Mouse (Mus musculus) limb, embryonic 13.5 days (tissue): ENCODE measurements around the gene Pdcd6ip. TPM values are rescaled to one million over a fixed set of nuclear protein-coding genes. Genes with fewer than 3 reads are reported as not detected.

Experiments
- ATAC-seq: fragments of 200-750 bp; cut with Nextera tagmentation; 2 replicates; pipeline ENCODE4 v1.8.0; 2017; ENCODE audit warnings: low read depth, moderate number of reproducible peaks, moderate TSS enrichment; ENCODE audit not compliant: low FRiP score
- H3K27ac ChIP-seq: fragments of 300-500 bp; sonication (generic); 2 replicates; pipeline ENCODE4 v1.5.1; 2015; ENCODE audit warnings: inconsistent platforms, mild to moderate bottlenecking, moderate library complexity
- H3K27me3 ChIP-seq: fragments of 300-500 bp; sonication (generic); 2 replicates; pipeline ENCODE4 v1.6.1; 2015; ENCODE audit warnings: mild to moderate bottlenecking, inconsistent platforms
- H3K36me3 ChIP-seq: fragments of 300-500 bp; sonication (generic); 2 replicates; pipeline ENCODE4 v1.6.1; 2015; ENCODE audit warnings: inconsistent platforms, mild to moderate bottlenecking, moderate library complexity
- H3K4me1 ChIP-seq: fragments of 300-500 bp; sonication (generic); 2 replicates; pipeline ENCODE4 v1.6.1; 2015; ENCODE audit warnings: inconsistent platforms
- H3K4me2 ChIP-seq: fragments of 300-500 bp; sonication (generic); replicated peaks from 2 replicates; pipeline ENCODE4 v1.6.1; 2015; ENCODE audit warnings: inconsistent platforms, mild to moderate bottlenecking, moderate library complexity
- H3K4me3 ChIP-seq: fragments of 300-500 bp; sonication (generic); 2 replicates; pipeline ENCODE4 v1.5.1; 2015; ENCODE audit warnings: moderate library complexity, mild to moderate bottlenecking, inconsistent platforms
- H3K9ac ChIP-seq: fragments of 300-500 bp; sonication (generic); 2 replicates; pipeline ENCODE4 v1.6.1; 2015; ENCODE audit warnings: mild to moderate bottlenecking, inconsistent platforms
- H3K9me3 ChIP-seq: fragments of 300-500 bp; sonication (generic); 2 replicates; pipeline ENCODE4 v1.6.1; 2016; ENCODE audit warnings: inconsistent platforms
- WGBS: fragments of 180-500 bp; shearing (Covaris S2); methylation state at CpG from one replicate; pipeline ENCODE4 v1.1.7; 2015; 5-methylcytosine and 5-hydroxymethylcytosine counted together
- polyA plus RNA-seq: library from polyadenylated mRNA; unstranded; fragments of >200 nt; fragmentation: Nextera tagmentation; extraction: Ambion mirVana; gene quantifications from 2 replicates; pipeline ENCODE4 v1.2.1, GENCODE M21; 2015

Gene Pdcd6ip
- 52.4 and 58.8 TPM in 2 replicates for polyA plus RNA-seq

DNA sequence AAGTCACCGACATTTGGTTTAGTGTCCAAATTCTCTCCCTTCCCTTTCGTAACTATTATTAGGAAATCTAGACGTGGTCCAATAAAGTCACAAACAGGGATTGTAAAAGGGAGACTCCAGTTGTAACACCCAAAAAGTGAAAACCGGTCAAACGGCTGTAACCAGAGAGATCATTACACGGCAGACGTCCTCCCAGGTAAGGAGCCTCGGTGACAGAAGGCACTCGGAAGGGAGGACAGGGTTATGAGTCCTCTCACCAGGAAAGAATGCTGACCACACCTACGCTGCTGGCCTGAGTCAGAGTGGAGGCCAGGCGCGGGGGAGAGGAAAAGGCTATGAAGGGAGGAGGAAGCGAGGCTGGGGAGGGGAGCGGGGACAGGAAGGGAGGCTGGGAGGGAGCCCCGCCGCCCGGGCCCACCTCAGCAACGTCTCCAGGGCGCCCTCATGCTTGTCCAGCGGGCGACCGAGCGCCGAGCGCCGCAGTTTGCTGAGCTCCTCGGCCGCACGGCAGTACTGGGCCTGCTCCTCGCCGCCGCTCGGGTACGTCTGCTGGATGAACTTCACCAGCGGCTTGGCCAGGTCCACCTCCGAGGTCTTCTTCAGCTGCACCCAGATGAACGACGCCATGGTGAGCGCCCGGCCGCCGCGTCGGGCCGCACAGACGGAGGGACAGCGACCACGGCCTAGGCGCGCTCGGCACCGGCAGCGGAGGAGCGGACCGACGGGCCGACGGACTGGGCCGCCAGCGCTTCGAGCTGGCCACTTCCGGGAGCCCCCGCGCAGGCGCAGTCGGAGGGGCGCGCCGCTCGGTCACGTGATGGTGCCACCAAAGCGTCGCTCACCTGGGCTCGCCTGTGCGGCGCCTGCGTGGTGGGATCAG lies at the start of gene Pdcd6ip:
Gene Pdcd6ip (minus strand): TSS at position 779 of the 880 bp plus-strand sequence.
- Histone ChIP-seq H3K9ac (peak within 1 kb of the TSS; percentile 98), H3K4me2 (peak within 1 kb of the TSS; percentile 81), H3K27me3 (no peaks in the 10 kb centered on the region), H3K4me3 (peak within 1 kb of the TSS; percentile 96), H3K4me1 (peaks cover 26% of the 10 kb centered on the region), H3K36me3 (no peaks in the 10 kb centered on the region), H3K9me3 (no peaks in the 10 kb centered on the region), H3K27ac (peak within 1 kb of the TSS; percentile 88)
- under 1% methylated on average over 72 of the region's 77 CpGs for WGBS
- ATAC-seq, result peak; percentile 92

DNA sequence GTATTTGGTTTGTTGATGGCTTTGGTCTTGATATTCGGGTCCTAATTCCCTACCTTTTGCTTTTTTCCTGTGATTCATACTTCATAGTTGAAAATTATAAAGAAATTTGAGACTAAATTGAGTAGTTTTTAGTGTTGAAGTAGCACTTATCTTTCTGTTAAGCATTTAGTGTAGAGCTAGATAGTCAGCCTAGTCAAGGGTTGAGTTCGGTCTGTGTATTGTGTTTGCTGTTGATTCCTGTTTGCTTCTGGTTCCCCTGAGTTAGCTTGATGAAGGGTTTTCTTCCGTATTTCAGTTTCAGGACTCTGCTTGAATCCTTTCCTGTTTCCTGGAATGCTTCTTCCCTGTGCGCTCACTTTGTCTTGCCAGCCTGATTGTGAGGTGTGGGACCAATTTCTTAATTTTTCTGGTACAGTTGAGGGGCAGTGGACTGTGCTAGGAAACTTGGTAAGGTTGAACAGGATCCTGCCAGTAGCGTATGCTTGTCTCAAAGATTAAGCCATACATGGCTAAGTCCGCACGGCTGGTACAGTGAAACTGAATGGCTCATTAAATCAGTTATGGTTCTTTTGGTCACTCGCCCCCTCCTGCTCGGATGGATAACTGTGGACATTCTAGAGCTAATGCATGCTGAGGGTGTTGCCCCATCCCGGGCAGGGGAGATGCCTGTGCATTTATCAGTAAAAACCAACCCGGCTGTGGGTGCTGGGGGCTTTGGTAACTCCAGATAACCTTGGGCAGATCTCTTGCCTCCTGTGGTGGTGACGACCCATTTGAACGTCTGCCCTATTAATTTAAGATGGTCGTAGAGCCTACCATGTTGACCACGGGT lies 48.0 kb upstream of the Pdcd6ip start:
- Histone ChIP-seq H3K9ac (no peak overlapping the region), H3K4me3 (no peak overlapping the region), H3K4me1 (no peaks in the 10 kb centered on the region), H3K27ac (no peak overlapping the region), H3K36me3 (peaks cover 16% of the 10 kb centered on the region), H3K27me3 (no peaks in the 10 kb centered on the region), H3K4me2 (no peak overlapping the region), H3K9me3 (0 out of 2 replicates have a peak, but pooled peaks cover 8% of the 10 kb centered on the region)
- no peak for ATAC-seq
- 84% methylated on average over 15 of the region's 15 CpGs for WGBS

DNA sequence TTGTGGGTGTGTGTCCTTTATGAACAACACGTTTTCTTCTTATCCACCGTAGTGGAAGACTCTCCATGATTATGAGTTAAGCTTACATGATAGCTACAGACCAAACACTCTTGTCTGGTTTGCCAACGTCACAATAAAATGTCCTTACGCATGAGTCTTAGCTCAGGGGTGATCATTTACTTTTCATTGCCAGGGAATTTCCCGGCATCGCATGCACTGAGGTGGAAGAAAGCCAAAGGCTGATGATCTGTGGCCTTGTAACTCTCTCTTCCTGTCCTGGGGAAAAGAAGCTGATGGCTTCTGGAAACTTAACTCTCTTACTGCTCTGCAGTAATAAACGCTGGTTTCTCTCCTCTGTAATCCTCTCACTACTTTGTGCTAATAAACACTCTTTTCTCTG lies 41.3 kb upstream of the Pdcd6ip start:
- Histone ChIP-seq H3K4me2 (no peak overlapping the region), H3K4me1 (no peaks in the 10 kb centered on the region), H3K27me3 (no peaks in the 10 kb centered on the region), H3K4me3 (no peak overlapping the region), H3K9me3 (no peaks in the 10 kb centered on the region), H3K27ac (no peak overlapping the region), H3K36me3 (peaks cover 6% of the 10 kb centered on the region; the same call in 1 of the 2 replicates), H3K9ac (no peak overlapping the region)
- ATAC-seq, result no peak
- 72% methylated on average over 7 of the region's 7 CpGs for WGBS

DNA sequence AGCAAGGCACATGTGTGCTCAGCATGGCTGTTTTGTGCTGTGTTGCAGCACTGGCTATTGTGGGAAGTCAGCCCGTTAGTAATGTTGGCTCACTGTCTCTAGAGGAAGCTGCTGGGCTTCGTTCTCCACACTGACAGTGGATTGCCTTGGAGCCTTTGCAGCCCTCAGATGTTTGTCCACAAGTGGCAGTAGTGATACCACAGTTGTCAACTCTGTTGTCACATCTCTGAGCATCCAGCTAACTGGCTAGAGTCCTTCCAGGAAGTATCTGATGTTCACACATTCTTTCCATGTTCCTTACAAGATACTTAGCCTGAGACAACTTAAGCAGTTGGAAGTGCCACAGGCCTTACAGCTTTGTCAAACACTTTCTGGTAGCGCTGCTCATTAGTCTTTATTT lies 35.2 kb upstream of the Pdcd6ip start:
- WGBS, result 65% methylated on average over 3 of the region's 3 CpGs
- ATAC-seq, result no peak
- Histone ChIP-seq H3K4me2 (peak overlapping the region; percentile 97), H3K36me3 (no peaks in the 10 kb centered on the region), H3K9me3 (no peaks in the 10 kb centered on the region), H3K4me3 (0 out of 2 replicates have a peak overlapping the region, but pooled peaks have one; percentile 92), H3K9ac (no peak overlapping the region), H3K27me3 (no peaks in the 10 kb centered on the region), H3K27ac (no peak overlapping the region), H3K4me1 (peaks cover 18% of the 10 kb centered on the region)

DNA sequence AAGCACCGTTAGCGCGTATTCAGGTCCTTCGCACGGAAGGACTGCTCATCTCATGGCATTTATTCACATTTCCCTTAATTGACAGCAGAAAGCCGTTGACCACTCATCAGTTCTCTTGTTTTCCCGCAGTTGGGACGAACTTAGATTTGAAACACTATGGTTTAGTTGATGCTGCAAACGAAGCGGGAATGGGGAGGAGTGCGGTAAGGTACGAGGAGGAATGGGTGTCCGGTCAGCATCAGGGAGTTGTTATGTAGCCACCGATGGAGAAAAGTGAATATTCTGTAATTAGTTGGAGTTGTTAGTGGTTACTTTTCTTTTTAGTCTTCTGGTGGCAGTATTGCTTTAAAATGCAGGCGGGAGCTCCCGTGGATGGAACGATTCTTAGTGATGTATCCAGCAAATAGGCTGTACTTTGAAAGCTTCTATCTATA lies 34.3 kb upstream of the Pdcd6ip start:
- H3K27me3 ChIP-seq, result no peaks in the 10 kb centered on the region
- peak overlapping the region; percentile 92 for H3K4me3 ChIP-seq
- WGBS, result 3% methylated on average over 17 of the region's 17 CpGs
- no peak overlapping the region for H3K27ac ChIP-seq
- H3K9me3 ChIP-seq, result no peaks in the 10 kb centered on the region
- no peaks in the 10 kb centered on the region for H3K36me3 ChIP-seq
- peaks cover 18% of the 10 kb centered on the region for H3K4me1 ChIP-seq
- ATAC-seq, result no peak
- H3K9ac ChIP-seq, result peak overlapping the region; percentile 91
- peak overlapping the region; percentile 97 for H3K4me2 ChIP-seq

DNA sequence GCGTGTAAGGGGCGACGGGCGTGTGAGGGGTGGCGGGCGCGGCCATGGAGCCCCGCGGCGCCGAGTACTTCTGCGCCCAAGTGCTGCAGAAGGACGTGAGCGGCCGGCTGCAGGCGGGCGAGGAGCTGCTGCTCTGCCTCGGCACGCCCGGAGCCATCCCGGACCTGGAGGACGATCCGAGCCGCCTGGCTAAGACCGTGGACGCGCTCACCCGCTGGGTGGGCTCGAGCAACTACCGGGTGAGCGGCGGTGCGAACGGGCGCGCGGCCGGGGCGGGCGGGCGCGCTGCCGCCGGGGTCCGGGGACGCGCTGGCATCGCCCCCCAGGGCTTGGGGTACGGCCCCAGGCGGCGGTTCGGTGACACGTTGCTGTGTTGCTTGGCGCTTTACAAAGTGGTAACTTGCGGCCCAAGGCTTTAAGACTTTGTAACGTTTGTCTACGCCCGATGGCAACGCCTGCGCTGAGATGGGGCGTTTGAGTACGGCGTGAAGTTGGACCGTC lies 33.6 kb upstream of the Pdcd6ip start:
- Histone ChIP-seq H3K27ac (peak overlapping the region; percentile 70), H3K27me3 (no peaks in the 10 kb centered on the region), H3K36me3 (no peaks in the 10 kb centered on the region), H3K9me3 (no peaks in the 10 kb centered on the region), H3K4me2 (peak overlapping the region; percentile 97), H3K9ac (peak overlapping the region; percentile 91), H3K4me1 (peaks cover 18% of the 10 kb centered on the region), H3K4me3 (peak overlapping the region; percentile 92)
- peak; percentile 76 for ATAC-seq
- 1% methylated on average over 64 of the region's 64 CpGs for WGBS

DNA sequence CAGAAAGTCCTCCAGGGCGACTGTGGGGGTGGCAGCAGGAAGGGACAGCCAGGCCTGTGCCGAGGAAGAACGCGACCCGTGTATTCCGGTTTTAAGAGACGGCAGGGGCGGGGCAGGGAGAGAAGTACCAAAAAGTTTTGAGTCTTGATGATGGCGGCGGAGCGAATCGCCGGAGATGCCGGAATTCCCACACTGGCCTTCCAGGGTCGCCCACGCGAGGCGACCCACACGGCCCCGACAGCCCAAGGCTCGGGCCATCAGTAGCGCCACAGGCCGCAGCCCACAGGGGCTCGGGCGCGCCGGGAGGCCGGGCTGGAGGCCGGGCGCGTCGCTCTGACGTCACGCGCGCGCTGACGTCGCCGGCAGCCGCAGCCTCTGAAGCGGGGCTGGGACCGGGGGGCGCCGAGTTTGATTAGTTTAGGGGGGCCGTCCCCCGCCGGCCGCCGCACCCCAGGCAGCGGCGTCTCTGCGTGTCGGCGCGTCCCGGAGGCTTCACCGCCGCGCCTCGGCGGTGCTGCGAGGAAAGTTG lies 33.1 kb upstream of the Pdcd6ip start, which contains the start of gene Clasp2:
Gene Clasp2 (plus strand): TSS at position 366 of the 529 bp plus-strand sequence.
- under 1% methylated on average over 60 of the region's 63 CpGs for WGBS

DNA sequence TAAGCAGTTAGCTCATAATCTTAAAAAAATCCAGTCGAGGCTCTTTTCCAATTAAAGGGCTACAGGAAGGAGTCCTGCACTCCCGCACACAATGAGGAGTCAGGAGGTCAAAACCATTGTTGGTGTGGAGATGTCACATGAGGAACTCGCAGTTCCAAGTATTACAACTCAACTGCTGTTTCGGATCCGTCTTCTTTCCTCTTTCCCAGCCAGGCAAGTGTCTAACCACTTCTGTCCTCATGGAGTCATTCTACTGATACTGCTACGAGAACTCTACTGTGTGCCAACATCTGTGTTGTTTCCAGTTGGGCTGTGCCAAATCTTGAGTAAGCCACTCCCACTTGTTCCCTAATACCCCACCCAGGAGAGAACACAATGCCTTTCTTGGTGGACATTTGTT lies 30.9 kb upstream of the Pdcd6ip start:
- H3K4me2 ChIP-seq, result no peak overlapping the region
- 80% methylated on average over 6 of the region's 6 CpGs for WGBS
- no peak for ATAC-seq
- no peaks in the 10 kb centered on the region for H3K9me3 ChIP-seq
- H3K9ac ChIP-seq, result no peak overlapping the region
- H3K4me1 ChIP-seq, result peaks cover 18% of the 10 kb centered on the region
- no peaks in the 10 kb centered on the region for H3K27me3 ChIP-seq
- no peak overlapping the region for H3K4me3 ChIP-seq
- no peak overlapping the region for H3K27ac ChIP-seq
- no peaks in the 10 kb centered on the region for H3K36me3 ChIP-seq

More for the DNA sequence above, 33.1 kb upstream of the Pdcd6ip start, which contains the start of gene Clasp2:
- Histone ChIP-seq H3K4me1 (peaks cover 18% of the 10 kb centered on the region), H3K36me3 (no peaks in the 10 kb centered on the region), H3K4me3 (peak within 1 kb of the TSS; percentile 92), H3K9me3 (no peaks in the 10 kb centered on the region), H3K9ac (peak within 1 kb of the TSS; percentile 91), H3K27me3 (no peaks in the 10 kb centered on the region), H3K27ac (peak within 1 kb of the TSS; percentile 70), H3K4me2 (peak within 1 kb of the TSS; percentile 97)
- peak; percentile 97 for ATAC-seq

DNA sequence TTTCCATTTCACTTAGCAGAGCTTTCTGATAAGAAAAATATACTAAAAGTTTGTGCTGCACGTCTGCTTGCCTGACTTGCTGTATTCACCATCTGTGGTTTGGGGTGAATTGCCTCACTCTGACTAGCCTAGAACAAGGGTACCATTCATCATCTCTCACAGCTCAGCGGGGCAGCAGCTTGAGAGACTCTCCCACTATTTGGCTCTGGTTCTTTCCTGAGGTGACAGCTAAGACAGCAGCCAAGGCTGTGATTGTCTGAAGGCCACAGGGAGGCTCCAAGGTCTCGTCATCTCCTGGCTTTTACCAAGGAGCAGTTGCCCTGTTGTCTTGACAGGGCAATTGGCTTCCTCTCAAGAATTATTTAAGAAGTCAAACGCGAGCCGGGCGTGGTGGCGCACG lies 30.0 kb upstream of the Pdcd6ip start:
- Histone ChIP-seq H3K4me1 (peaks cover 13% of the 10 kb centered on the region), H3K27me3 (no peaks in the 10 kb centered on the region), H3K9ac (no peak overlapping the region), H3K4me2 (no peak overlapping the region), H3K4me3 (no peak overlapping the region), H3K9me3 (no peaks in the 10 kb centered on the region), H3K27ac (no peak overlapping the region), H3K36me3 (no peaks in the 10 kb centered on the region)
- 72% methylated on average over 9 of the region's 9 CpGs for WGBS
- ATAC-seq, result no peak

DNA sequence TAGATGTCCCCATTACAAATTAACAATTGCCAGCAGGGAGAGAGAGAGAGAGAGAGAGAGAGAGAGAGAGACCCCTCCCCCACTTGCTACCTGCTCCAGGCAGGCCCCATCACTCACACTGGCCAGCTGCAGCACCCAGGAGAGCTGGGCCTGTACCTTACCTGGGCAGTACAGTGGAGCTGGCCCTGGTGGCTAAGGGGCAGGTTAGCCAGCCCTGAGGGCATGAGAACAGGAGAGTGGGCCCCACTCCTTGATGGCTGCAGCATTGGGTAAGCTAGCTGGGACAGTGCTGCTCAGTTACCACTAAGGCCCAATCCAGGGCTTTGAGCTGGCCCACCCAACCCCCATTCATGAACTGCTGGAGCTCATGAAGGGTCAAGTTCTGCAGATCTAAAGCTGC lies 27.9 kb upstream of the Pdcd6ip start:
- H3K27ac ChIP-seq, result no peak overlapping the region
- no peak overlapping the region for H3K4me3 ChIP-seq
- H3K9me3 ChIP-seq, result no peaks in the 10 kb centered on the region
- H3K4me1 ChIP-seq, result peaks cover 15% of the 10 kb centered on the region
- no peak for ATAC-seq
- H3K36me3 ChIP-seq, result no peaks in the 10 kb centered on the region
- no peaks in the 10 kb centered on the region for H3K27me3 ChIP-seq
- H3K9ac ChIP-seq, result no peak overlapping the region
- no peak overlapping the region for H3K4me2 ChIP-seq

DNA sequence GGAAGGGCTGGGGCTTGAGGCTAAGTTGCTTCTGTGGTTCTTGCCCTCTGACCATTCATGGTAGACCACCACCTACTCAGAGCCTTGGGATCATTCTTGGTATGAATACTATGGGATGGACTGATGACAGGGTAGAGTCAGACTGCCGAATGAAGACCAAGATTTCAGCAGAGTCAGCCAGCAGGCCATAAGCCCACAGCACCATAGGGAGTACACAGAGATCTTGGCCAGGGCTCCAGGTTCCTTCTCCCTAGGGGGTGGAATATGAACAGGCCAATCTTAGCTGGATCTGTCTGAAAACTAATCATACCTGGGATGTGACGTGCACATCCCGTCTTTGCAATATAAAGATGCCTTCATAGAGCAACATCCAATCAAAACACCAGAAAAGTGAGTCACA lies 23.5 kb upstream of the Pdcd6ip start:
- H3K9me3 ChIP-seq, result no peaks in the 10 kb centered on the region
- WGBS, result 71% methylated on average over 3 of the region's 3 CpGs
- H3K27ac ChIP-seq, result no peak overlapping the region
- no peak overlapping the region for H3K4me2 ChIP-seq
- ATAC-seq, result no peak
- no peaks in the 10 kb centered on the region for H3K27me3 ChIP-seq
- H3K36me3 ChIP-seq, result no peaks in the 10 kb centered on the region
- peaks cover 5% of the 10 kb centered on the region; the same call in 1 of the 2 replicates for H3K4me1 ChIP-seq
- no peak overlapping the region for H3K4me3 ChIP-seq
- H3K9ac ChIP-seq, result no peak overlapping the region
